Mouse (Mus musculus): Measurements from ENCODE around the gene Dus1l. TPM values are rescaled to one million over a fixed set of nuclear protein-coding genes. Genes with fewer than 3 reads are reported as not detected.

The Dus1l gene
- polyA plus RNA-seq, 1 experiment from 2014 or later = 74.0 TPM

DNA sequence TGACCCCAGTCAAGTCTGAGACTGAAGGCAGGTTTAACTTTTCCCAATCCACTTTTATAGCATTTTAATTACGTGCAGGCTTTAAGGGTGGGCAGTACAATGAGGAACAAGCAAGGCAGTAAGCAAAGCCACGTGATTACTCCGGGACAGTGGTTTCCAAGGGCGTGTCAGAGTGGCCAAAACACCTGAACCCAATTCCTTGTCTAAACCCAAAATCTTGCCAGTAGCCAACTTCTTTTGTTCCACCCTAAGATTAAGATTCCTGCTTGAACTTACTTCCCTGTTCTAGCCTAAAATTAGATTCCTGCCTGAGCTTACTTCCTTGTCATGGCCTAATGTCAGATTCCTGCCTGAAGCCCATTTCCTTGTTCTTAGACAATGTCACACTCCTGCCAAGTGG is 48.2 kb downstream of the Dus1l start:
- Histone ChIP-seq H3K4me1 (replicated peaks; ENCODE audit: control insufficient read depth, insufficient read depth, low read length) (no peaks in the 10 kb centered on the region), H3K4me3 (ENCODE audit: low read length) (no peak overlapping the region), H3K9me3 (ENCODE audit: control insufficient read depth, low read length) (no peaks in the 10 kb centered on the region), H3K9ac (ENCODE audit: low read length) (no peak overlapping the region), H3K4me2 (ENCODE audit: low read depth, low read length) (no peak overlapping the region), H3K27ac (ENCODE audit: low read length) (peak overlapping the region; percentile 11), H3K27me3 (ENCODE audit: control insufficient read depth, insufficient read depth, low read depth, low read length) (no peaks in the 10 kb centered on the region), H3K36me3 (ENCODE audit: control insufficient read depth, insufficient read depth, low read length) (no peaks in the 10 kb centered on the region)
- no peak for ATAC-seq (ENCODE audit: low read depth)
- WGBS = 82% methylated on average over 4 of the region's 4 CpGs

- Histone ChIP-seq H3K27me3 (ENCODE audit: control insufficient read depth, insufficient read depth, low read depth, low read length) (no peaks in the 10 kb centered on the region), H3K9ac (ENCODE audit: low read length) (no peak overlapping the region), H3K9me3 (ENCODE audit: control insufficient read depth, low read length) (no peaks in the 10 kb centered on the region), H3K4me2 (ENCODE audit: low read depth, low read length) (no peak overlapping the region), H3K4me1 (replicated peaks; ENCODE audit: control insufficient read depth, insufficient read depth, low read length) (no peaks in the 10 kb centered on the region), H3K36me3 (ENCODE audit: control insufficient read depth, insufficient read depth, low read length) (no peaks in the 10 kb centered on the region), H3K4me3 (ENCODE audit: low read length) (no peak overlapping the region), H3K27ac (ENCODE audit: low read length) (peak overlapping the region; percentile 93)
- 36% methylated on average over 7 of the region's 7 CpGs for WGBS
- ATAC-seq (ENCODE audit: low read depth) = peak; percentile 94
Observed at GRCm38 (mm10) chr11:120744121-120744701, 52.0 kb downstream of the Dus1l start.

GRCm38 (mm10) chr11:120740981-120741380 is 55.2 kb downstream of the Dus1l start:
- H3K4me3 ChIP-seq (ENCODE audit: low read length) = no peak overlapping the region
- H3K36me3 ChIP-seq (ENCODE audit: control insufficient read depth, insufficient read depth, low read length) = no peaks in the 10 kb centered on the region
- no peak overlapping the region for H3K4me2 ChIP-seq (ENCODE audit: low read depth, low read length)
- WGBS = 79% methylated on average over 5 of the region's 5 CpGs
- H3K27ac ChIP-seq (ENCODE audit: low read length) = no peak overlapping the region
- no peak for ATAC-seq (ENCODE audit: low read depth)
- no peaks in the 10 kb centered on the region for H3K27me3 ChIP-seq (ENCODE audit: control insufficient read depth, insufficient read depth, low read depth, low read length)
- no peaks in the 10 kb centered on the region for H3K4me1 ChIP-seq (replicated peaks; ENCODE audit: control insufficient read depth, insufficient read depth, low read length)
- no peaks in the 10 kb centered on the region for H3K9me3 ChIP-seq (ENCODE audit: control insufficient read depth, low read length)
- H3K9ac ChIP-seq (ENCODE audit: low read length) = no peak overlapping the region

Other genes starting within 250 kb of the Dus1l start
- 184 and 200 TPM in 2 replicates for gene Mcrip1, start 246.7 kb downstream of the Dus1l start, polyA plus RNA-seq (2015; fragmentation: Nextera tagmentation; extraction: Ambion mirVana)
- gene Ppp1r27, start 245.3 kb downstream of the Dus1l start, polyA plus RNA-seq (2015; fragmentation: Nextera tagmentation; extraction: Ambion mirVana) = 0.95 and 2.6 TPM in 2 replicates
- 829 and 841 TPM in 2 replicates for gene P4hb, start 223.2 kb downstream of the Dus1l start, polyA plus RNA-seq (2015; fragmentation: Nextera tagmentation; extraction: Ambion mirVana)
- gene Arhgdia, start 214.8 kb downstream of the Dus1l start, polyA plus RNA-seq (2015; fragmentation: Nextera tagmentation; extraction: Ambion mirVana) = 654 and 680 TPM in 2 replicates
- gene Alyref, start 198.0 kb downstream of the Dus1l start, polyA plus RNA-seq (2015; fragmentation: Nextera tagmentation; extraction: Ambion mirVana) = 82.6 and 266 TPM in 2 replicates
- 215 and 224 TPM in 2 replicates for gene Anapc11, start 198.0 kb downstream of the Dus1l start, polyA plus RNA-seq (2015; fragmentation: Nextera tagmentation; extraction: Ambion mirVana)
- gene Npb, start 187.9 kb downstream of the Dus1l start, polyA plus RNA-seq (2015; fragmentation: Nextera tagmentation; extraction: Ambion mirVana) = 1.5 and 1.6 TPM in 2 replicates
- gene Pcyt2, start 178.5 kb downstream of the Dus1l start, polyA plus RNA-seq (2015; fragmentation: Nextera tagmentation; extraction: Ambion mirVana) = 104 and 117 TPM in 2 replicates
- 31.8 and 32.5 TPM in 2 replicates for gene Sirt7, start 171.2 kb downstream of the Dus1l start, polyA plus RNA-seq (2015; fragmentation: Nextera tagmentation; extraction: Ambion mirVana)
- gene Mafg, start 162.8 kb downstream of the Dus1l start, polyA plus RNA-seq (2015; fragmentation: Nextera tagmentation; extraction: Ambion mirVana) = 13.2 and 15.0 TPM in 2 replicates
- 22.4 and 23.4 TPM in 2 replicates for gene Pycr1, start 152.6 kb downstream of the Dus1l start, polyA plus RNA-seq (2015; fragmentation: Nextera tagmentation; extraction: Ambion mirVana)
- 0.97 and 1.1 TPM in 2 replicates for gene Myadml2, start 148.2 kb downstream of the Dus1l start, polyA plus RNA-seq (2015; fragmentation: Nextera tagmentation; extraction: Ambion mirVana)
- 3.2 and 4.0 TPM in 2 replicates for gene Notum, start 135.2 kb downstream of the Dus1l start, polyA plus RNA-seq (2015; fragmentation: Nextera tagmentation; extraction: Ambion mirVana)
- gene Aspscr1, start 123.4 kb downstream of the Dus1l start, polyA plus RNA-seq (2015; fragmentation: Nextera tagmentation; extraction: Ambion mirVana) = 127 and 133 TPM in 2 replicates
- gene Cenpx, start 82.7 kb downstream of the Dus1l start, polyA plus RNA-seq (2015; fragmentation: Nextera tagmentation; extraction: Ambion mirVana) = 156 and 170 TPM in 2 replicates
- 58.2 and 63.9 TPM in 2 replicates for gene Lrrc45, start 82.5 kb downstream of the Dus1l start, polyA plus RNA-seq (2015; fragmentation: Nextera tagmentation; extraction: Ambion mirVana)
- gene Rac3, start 74.9 kb downstream of the Dus1l start, polyA plus RNA-seq (2015; fragmentation: Nextera tagmentation; extraction: Ambion mirVana) = 53.5 and 54.2 TPM in 2 replicates
- 69.5 and 92.2 TPM in 2 replicates for gene Dcxr, start 69.1 kb downstream of the Dus1l start, polyA plus RNA-seq (2015; fragmentation: Nextera tagmentation; extraction: Ambion mirVana)
- 194 and 348 TPM in 2 replicates for gene Cbr2, start 64.3 kb downstream of the Dus1l start, polyA plus RNA-seq (2015; fragmentation: Nextera tagmentation; extraction: Ambion mirVana)
- 3.9 and 5.0 TPM in 2 replicates for gene Hmga1b, start 33.6 kb downstream of the Dus1l start, polyA plus RNA-seq (2015; fragmentation: Nextera tagmentation; extraction: Ambion mirVana)
- 39.3 and 43.0 TPM in 2 replicates for gene Rfng, start 12.2 kb downstream of the Dus1l start, polyA plus RNA-seq (2015; fragmentation: Nextera tagmentation; extraction: Ambion mirVana)
- gene Gps1, start 12.1 kb downstream of the Dus1l start, polyA plus RNA-seq (2015; fragmentation: Nextera tagmentation; extraction: Ambion mirVana) = 187 and 188 TPM in 2 replicates
- gene Fasn, start 28.1 kb upstream of the Dus1l start, polyA plus RNA-seq (2015; fragmentation: Nextera tagmentation; extraction: Ambion mirVana) = 50.6 and 53.5 TPM in 2 replicates
- 6.4 TPM in 2 replicates for gene Ccdc57, start 136.5 kb upstream of the Dus1l start, polyA plus RNA-seq (2015; fragmentation: Nextera tagmentation; extraction: Ambion mirVana)
- gene Slc16a3, start 152.1 kb upstream of the Dus1l start, polyA plus RNA-seq (2015; fragmentation: Nextera tagmentation; extraction: Ambion mirVana) = 52.2 and 62.5 TPM in 2 replicates
- gene Csnk1d, start 194.9 kb upstream of the Dus1l start, polyA plus RNA-seq (2015; fragmentation: Nextera tagmentation; extraction: Ambion mirVana) = 120 and 121 TPM in 2 replicates
- gene Cd7, start 243.0 kb upstream of the Dus1l start, polyA plus RNA-seq (2015; fragmentation: Nextera tagmentation; extraction: Ambion mirVana) = 1.3 and 1.8 TPM in 2 replicates

Measured in lung, embryonic 16.5 days (tissue).